Mouse (Mus musculus) cortical plate, adult 2 months (tissue): Measurements from ENCODE around the gene Gys1. TPM values are rescaled to one million over a fixed set of nuclear protein-coding genes. Genes with fewer than 3 reads are reported as not detected.
"Not testable (repeated sequence)": the region's sequence is repeated elsewhere in the genome, so short reads cannot be mapped to it uniquely, and the experiment has no call there.

Source experiments
- H3K27ac ChIP-seq: fragments of 200-500 bp; 2 replicates; pipeline ENCODE4 v1.5.1; 2012; ENCODE audit warnings: low read length, control low read depth, inconsistent platforms; ENCODE audit not compliant: insufficient read depth
- H3K4me1 ChIP-seq: fragments of 200-500 bp; 2 replicates; pipeline ENCODE4 v1.6.1; 2011; ENCODE audit warnings: low read length; ENCODE audit not compliant: control insufficient read depth, insufficient read depth
- H3K4me3 ChIP-seq: fragments of 200-500 bp; 2 replicates; pipeline ENCODE4 v1.5.1; 2011; ENCODE audit warnings: mild to moderate bottlenecking, low read length, control low read depth; ENCODE audit not compliant: insufficient read depth
- CTCF ChIP-seq: fragments of 200-500 bp; IDR thresholded peaks from 2 replicates; pipeline ENCODE4 v1.5.1; 2011; ENCODE audit warnings: mild to moderate bottlenecking, control low read depth, low read length; ENCODE audit not compliant: insufficient read depth; ENCODE audit errors: extremely low read depth
- POLR2A ChIP-seq: fragments of 200-500 bp; IDR thresholded peaks from 2 replicates; pipeline ENCODE4 v1.6.1; 2011; ENCODE audit warnings: mild to moderate bottlenecking, low read length, control low read depth; ENCODE audit not compliant: insufficient read depth; ENCODE audit errors: extremely low read depth
- polyA plus RNA-seq: library from polyadenylated mRNA; depleted of rRNA; stranded (reverse); fragments of >200 nt; gene quantifications from 2 replicates; pipeline ENCODE4 v1.2.3, GENCODE M21; 2012

Gene Gys1
- polyA plus RNA-seq, 1 experiment: 26.4 TPM

- Histone ChIP-seq H3K27ac (no peak overlapping the region), H3K4me3 (no peak overlapping the region)
- no peak for TF ChIP-seq POLR2A
- no peak for TF ChIP-seq CTCF
Measured at GRCm38 (mm10) chr7:45462325-45462724, 27.7 kb downstream of the Gys1 start.

GRCm38 (mm10) chr7:45462868-45463267 lies 28.2 kb downstream of the Gys1 start:
- H3K27ac ChIP-seq, H3K4me3 ChIP-seq: not testable (repeated sequence)
- H3K4me1 ChIP-seq: peaks cover 11% of the 10 kb centered on the region

More at GRCm38 (mm10) chr7:45462325-45462724, 27.7 kb downstream of the Gys1 start:
- peaks cover 11% of the 10 kb centered on the region for H3K4me1 ChIP-seq

- Histone ChIP-seq H3K27ac (no peak overlapping the region), H3K4me3 (no peak overlapping the region)
- TF ChIP-seq CTCF: no peak
Measured at GRCm38 (mm10) chr7:45463987-45464778, 29.5 kb downstream of the Gys1 start.

GRCm38 (mm10) chr7:45465112-45465511 lies 30.5 kb downstream of the Gys1 start:
- Histone ChIP-seq H3K4me1 (peaks cover 11% of the 10 kb centered on the region), H3K27ac (no peak overlapping the region), H3K4me3 (no peak overlapping the region; the same call in 1 of the 2 replicates)
- TF ChIP-seq CTCF (no peak), POLR2A (no peak)

More at GRCm38 (mm10) chr7:45463987-45464778, 29.5 kb downstream of the Gys1 start:
- H3K4me1 ChIP-seq: peaks cover 11% of the 10 kb centered on the region

- peaks cover 7% of the 10 kb centered on the region for H3K4me1 ChIP-seq
- TF ChIP-seq CTCF (no peak), POLR2A (no peak)
- peak overlapping the region; percentile 83 for H3K4me3 ChIP-seq
- H3K27ac ChIP-seq: no peak overlapping the region
Measured at GRCm38 (mm10) chr7:45465549-45465948, 30.9 kb downstream of the Gys1 start.

- H3K4me1 ChIP-seq: peaks cover 7% of the 10 kb centered on the region
- TF ChIP-seq CTCF: no peak
- peak; percentile 81; the same call in 1 of the 2 replicates for TF ChIP-seq POLR2A
- peak within 1 kb of the TSS; percentile 92 for H3K27ac ChIP-seq
- H3K4me3 ChIP-seq: peak within 1 kb of the TSS; percentile 83
Measured at GRCm38 (mm10) chr7:45466283-45467089, 31.8 kb downstream of the Gys1 start, which contains the start of gene Bax. Gene Bax, minus strand, starts transcription at chr7:45466898.

- H3K4me1 ChIP-seq: peaks cover 7% of the 10 kb centered on the region
- H3K27ac ChIP-seq: no peak overlapping the region
- H3K4me3 ChIP-seq: peak overlapping the region; percentile 83
- no peak for TF ChIP-seq CTCF
- TF ChIP-seq POLR2A: no peak
Measured at GRCm38 (mm10) chr7:45467090-45467670, 32.5 kb downstream of the Gys1 start.

- Histone ChIP-seq H3K4me3 (no peak overlapping the region), H3K27ac (no peak overlapping the region), H3K4me1 (peaks cover 1% of the 10 kb centered on the region; the same call in 1 of the 2 replicates)
- TF ChIP-seq POLR2A (no peak), CTCF (peak; percentile 66)
Measured at GRCm38 (mm10) chr7:45470869-45471268, 36.2 kb downstream of the Gys1 start.

GRCm38 (mm10) chr7:45475291-45475969 lies 40.8 kb downstream of the Gys1 start:
- Histone ChIP-seq H3K4me3 (peak overlapping the region; percentile 38), H3K27ac (no peak overlapping the region)
- TF ChIP-seq CTCF (no peak), POLR2A (0 out of 2 replicates have a peak, but pooled peaks have one; percentile 11)

More at GRCm38 (mm10) chr7:45475291-45475969, 40.8 kb downstream of the Gys1 start:
- no peaks in the 10 kb centered on the region for H3K4me1 ChIP-seq
